Comparison of ENCODE assay signal across 15 mouse cellular contexts in genomic region chr1:135574451-135575208, GRCm38 (mm10). TPM values are rescaled to one million over a fixed set of nuclear protein-coding genes. Genes with fewer than 3 reads are reported as not detected.
DNase-seq lines count a peak whose midpoint lies in the region; ATAC-seq and TF ChIP-seq lines count a peak whose summit lies in the region.
"Had no signal": no experiment of that assay in that cellular context is flagged by ENCODE, and none has a peak within 500 bp of the region (broad histone marks: within the 10 kb centered on the region; RNA-seq: fewer than 3 reads in every experiment).

No protein-coding gene starts in this region.

- no peak overlapping the region for H3K4me3 ChIP-seq in layer of hippocampus, adult 2 months
- no peak overlapping the region for H3K4me3 ChIP-seq in liver, postnatal 0 days (ENCODE audit: low read depth, low read length)
- H3K4me3 ChIP-seq in forebrain, embryonic 11.5 days (ENCODE audit: low read depth, low read length) = no peak overlapping the region
- H3K4me3 ChIP-seq: embryonic facial prominence, embryonic 12.5 days; midbrain, embryonic 12.5 days had no signal

- no peak overlapping the region for H3K9ac ChIP-seq in liver, postnatal 0 days (replicated peaks)
- H3K9ac ChIP-seq in forebrain, embryonic 11.5 days (ENCODE audit: low read length) = no peak overlapping the region
- H3K9ac ChIP-seq: midbrain, embryonic 12.5 days had no signal

- no peak overlapping the region for H3K4me2 ChIP-seq in liver, postnatal 0 days (ENCODE audit: low read depth, low read length)
- H3K4me2 ChIP-seq in forebrain, embryonic 11.5 days (ENCODE audit: low read depth, low read length, severe bottlenecking) = no peak overlapping the region
- H3K4me2 ChIP-seq: embryonic facial prominence, embryonic 12.5 days; midbrain, embryonic 12.5 days had no signal

- ATAC-seq in liver, postnatal 0 days = no peak
- no peak for ATAC-seq in forebrain, embryonic 11.5 days (replicated peaks; ENCODE audit: low FRiP score)

- TF ChIP-seq CTCF in layer of hippocampus, adult 2 months (conservative IDR thresholded peaks at IDR 0.05) = no peak
- TF ChIP-seq CTCF in liver, postnatal 0 days (IDR thresholded peaks at IDR 0.05; ENCODE audit: low read depth) = no peak

- H3K27me3 ChIP-seq in liver, postnatal 0 days (ENCODE audit: insufficient read depth, low read length) = no peaks in the 10 kb centered on the region
- H3K27me3 ChIP-seq in forebrain, embryonic 11.5 days (ENCODE audit: control insufficient read depth, insufficient read depth, low read length) = no peaks in the 10 kb centered on the region
- H3K27me3 ChIP-seq: embryonic facial prominence, embryonic 12.5 days; midbrain, embryonic 12.5 days had no signal

- peak overlapping the region; percentile 41; the same call in 1 of the 2 replicates for H3K27ac ChIP-seq in layer of hippocampus, adult 2 months
- H3K27ac ChIP-seq in liver, postnatal 0 days (ENCODE audit: low read depth) = no peak overlapping the region
- H3K27ac ChIP-seq in forebrain, embryonic 11.5 days (ENCODE audit: low read depth, low read length) = no peak overlapping the region
- H3K27ac ChIP-seq: midbrain, embryonic 12.5 days had no signal

- intact Hi-C loops in heart, postnatal 10 days (cut with DNase I) = no loop called here

- 78% methylated on average over 4 of the region's 4 CpGs for WGBS in liver, postnatal 0 days (ENCODE audit: insufficient replicate concordance)
- 84% methylated on average over 4 of the region's 4 CpGs for WGBS in forebrain, embryonic 11.5 days

- H3K36me3 ChIP-seq in liver, postnatal 0 days (replicated peaks; ENCODE audit: insufficient read depth, low read length) = no peaks in the 10 kb centered on the region
- H3K36me3 ChIP-seq in forebrain, embryonic 11.5 days (ENCODE audit: control insufficient read depth, insufficient read depth, low read length) = no peaks in the 10 kb centered on the region; the same call in 1 of the 2 replicates
- H3K36me3 ChIP-seq: embryonic facial prominence, embryonic 12.5 days had no signal

- H3K4me1 ChIP-seq in liver, postnatal 0 days (ENCODE audit: insufficient read depth) = no peaks in the 10 kb centered on the region
- H3K4me1 ChIP-seq in forebrain, embryonic 11.5 days (replicated peaks; ENCODE audit: control insufficient read depth, insufficient read depth, low read length) = no peaks in the 10 kb centered on the region; the same call in 1 of the 2 replicates

- no peak for TF ChIP-seq EP300 in liver, postnatal 0 days (IDR thresholded peaks at IDR 0.05; ENCODE audit: low read depth)

- no peaks in the 10 kb centered on the region for H3K9me3 ChIP-seq in liver, postnatal 0 days (ENCODE audit: low read length)
- H3K9me3 ChIP-seq in forebrain, embryonic 11.5 days (ENCODE audit: control insufficient read depth, low read length) = no peaks in the 10 kb centered on the region
- H3K9me3 ChIP-seq: embryonic facial prominence, embryonic 12.5 days; midbrain, embryonic 12.5 days had no signal

- DNase-seq in layer of hippocampus, adult 2 months (ENCODE audit: low spot score in 2 of 2) = no peak
- no peak for DNase-seq in layer of hippocampus, postnatal 25 days (ENCODE audit: extremely low spot score in 1 of 2, low spot score in 1 of 2)
- peak; percentile 36 for DNase-seq in fibroblast of lung, adult 2 months (ENCODE audit: low read depth)
- peak; percentile 49 to 59 for DNase-seq in heart, postnatal 10 days
- DNase-seq in liver, postnatal 0 days = no peak
- no peak for DNase-seq in embryo, embryonic 11 days
- DNase-seq in forebrain, embryonic 11.5 days (ENCODE audit: low spot score) = no peak
- DNase-seq: adrenal gland, adult 2 months; cerebellum, adult 18-20 months; cerebellum, postnatal 36 days; kidney, adult 9 months; kidney, postnatal 36 days; lung, adult 2 months had no signal

RNA-seq across cellular contexts. Expression of gene Nav1, which starts 32.5 kb away (rescaled TPM):
- 10 to 100 TPM; 60.3 to 71.2 TPM for total RNA-seq in layer of hippocampus, adult 2 months (2021)
- total RNA-seq in layer of hippocampus, postnatal 25 days (2021) = 10 to 100 TPM; 64.2 to 96.4 TPM
- total RNA-seq in heart, postnatal 10 days (2021) = 10 to 100 TPM; 34.3 to 42.8 TPM
- 0.92 and 0.94 TPM in 2 replicates for polyA plus RNA-seq in liver, postnatal 0 days (2015; fragmentation: Nextera tagmentation; extraction: Ambion mirVana)
- 23.4 and 26.9 TPM in 2 replicates for polyA plus RNA-seq in forebrain, embryonic 11.5 days (2014; fragmentation: Nextera tagmentation; extraction: Ambion mirVana)

Comparison
In these comparisons a context has a peak if more than half of its experiments do, and no peak if none do; other contexts are left out.
1. DNase-seq: peak in fibroblast of lung, adult 2 months (single experiment) and heart, postnatal 10 days (2 of 2); none in layer of hippocampus, adult 2 months (0 of 2), layer of hippocampus, postnatal 25 days (0 of 2), liver, postnatal 0 days (single experiment), embryo, embryonic 11 days (single experiment) and forebrain, embryonic 11.5 days (single experiment).